Mouse (Mus musculus) adrenal gland, postnatal 4 days (tissue): ENCODE results near the gene Tmem176a. TPM values are rescaled to one million over a fixed set of nuclear protein-coding genes. Genes with fewer than 3 reads are reported as not detected.
"Not testable (repeated sequence)": the region's sequence is repeated elsewhere in the genome, so short reads cannot be mapped to it uniquely, and the experiment has no call there.

ENCODE experiments used
- DNase-seq, 2 experiments: peaks; one replicate each; pipeline ENCODE4 v3.0.0; 2021 to 2022; ENCODE audit warnings: low spot score in 2 of 2, mixed read lengths in 2 of 2
- long read RNA-seq, 2 experiments: library from polyadenylated mRNA; stranded (forward); transcript quantifications; one replicate each; pipeline ENCODE4 v2.0.0; 2021
- total RNA-seq, 2 experiments: library from RNA; stranded (reverse); gene quantifications; 2 replicates each; pipeline ENCODE4 v1.2.3; 2021

Tmem176a gene
- total RNA-seq: 100 to 1,000 TPM; 194 to 220 TPM
- long read RNA-seq, experiment 1, transcript Tmem176a-201 (7 exons, 1,540 nt): major isoform, 141 of 154 reads
- long read RNA-seq, experiment 1, partial matches to known transcripts: 6 of 154 reads
- long read RNA-seq, experiment 1, other reads (novel, unspliced or antisense): 3 of 154 reads
- long read RNA-seq, experiment 2, transcript Tmem176a-201 (7 exons, 1,540 nt): major isoform, 192 of 218 reads
- long read RNA-seq, experiment 2, transcript Tmem176a-203 (5 exons, 2,268 nt): minor isoform, 6 of 218 reads
- long read RNA-seq, experiment 2, partial matches to known transcripts: 12 of 218 reads
- long read RNA-seq, experiment 2, other reads (novel, unspliced or antisense): 4 of 218 reads

DNA sequence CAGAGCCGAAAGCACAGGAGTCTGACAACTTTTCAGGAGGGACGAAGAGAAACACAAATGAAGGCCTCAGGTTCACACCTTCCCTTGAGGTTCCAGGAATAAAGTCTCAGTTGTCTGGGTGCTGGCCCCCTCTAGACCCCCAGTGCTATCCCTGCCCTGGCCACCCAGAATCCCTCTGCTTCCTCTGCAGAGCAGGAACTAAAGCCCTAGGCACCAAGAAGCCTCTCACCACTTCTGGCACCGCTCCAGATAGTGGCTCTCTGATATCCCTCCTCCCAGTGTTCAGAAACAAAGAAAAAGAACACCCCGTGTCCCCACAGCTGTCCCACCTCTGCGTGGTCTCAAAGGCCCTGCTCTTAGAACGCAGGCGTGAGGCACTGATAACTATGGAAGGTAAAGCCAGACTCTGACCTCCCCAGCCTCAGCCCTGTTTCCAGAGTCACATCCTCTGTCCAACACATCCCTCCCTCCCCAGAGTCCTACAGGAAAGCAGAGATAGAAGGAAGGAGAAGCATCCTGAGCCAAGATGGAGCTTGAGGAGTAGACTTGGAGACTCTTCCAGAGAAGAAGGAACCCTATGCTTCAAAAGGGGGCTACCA, at the start of gene Tmem176a:
Gene Tmem176a (plus strand): TSS at position 549 of the 599 bp plus-strand sequence.
- no peak for DNase-seq

DNA sequence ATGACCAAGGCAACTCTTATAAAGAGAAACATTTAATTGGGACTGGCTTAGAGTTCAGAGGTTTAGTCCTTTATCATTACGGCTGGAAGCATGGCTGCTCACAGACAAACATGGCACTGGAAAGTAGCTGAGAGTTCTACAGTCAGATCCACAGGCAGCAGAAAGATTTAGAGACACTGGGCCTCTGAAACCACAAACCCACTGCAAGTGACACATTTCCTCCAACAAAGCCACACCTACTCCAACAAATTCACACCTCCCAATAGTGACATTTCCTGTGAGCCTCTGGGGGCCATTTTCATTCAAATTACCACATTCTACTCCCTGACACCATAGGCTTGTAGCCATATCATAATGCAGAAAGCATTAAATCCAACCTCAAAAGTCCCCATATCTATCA, 38.8 kb upstream of the Tmem176a start:
- DNase-seq: no peak

DNA sequence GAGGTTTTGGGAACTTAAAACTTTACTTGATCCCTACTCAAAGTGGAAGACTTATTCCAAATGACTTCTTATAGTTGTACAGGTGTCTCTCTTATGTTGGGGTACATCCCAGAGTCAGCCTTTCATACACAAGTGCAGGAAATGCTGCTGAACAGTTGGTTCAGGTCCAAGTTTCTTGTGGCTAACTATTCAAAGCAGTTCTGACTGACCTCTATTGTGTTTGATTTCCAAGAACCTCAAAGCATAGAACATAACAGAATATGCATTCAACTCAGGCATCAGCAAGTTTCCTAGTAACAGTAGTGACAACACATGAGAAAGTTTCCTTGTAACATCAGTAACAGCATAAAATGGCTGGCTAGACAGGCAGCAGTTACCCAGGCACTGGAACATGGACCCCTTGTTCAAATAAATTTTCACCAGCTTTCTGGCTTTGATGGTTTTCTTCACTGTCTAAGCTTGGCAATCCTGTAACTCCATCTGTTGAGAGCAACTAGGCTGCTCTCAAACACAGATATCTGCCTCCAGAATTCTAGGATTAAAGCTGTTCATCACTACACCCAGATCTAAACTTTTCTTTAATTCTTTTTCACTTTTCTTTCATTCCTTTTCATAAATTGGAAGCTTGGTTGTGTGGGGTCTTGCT, 37.2 kb upstream of the Tmem176a start:
- no peak for DNase-seq

DNA sequence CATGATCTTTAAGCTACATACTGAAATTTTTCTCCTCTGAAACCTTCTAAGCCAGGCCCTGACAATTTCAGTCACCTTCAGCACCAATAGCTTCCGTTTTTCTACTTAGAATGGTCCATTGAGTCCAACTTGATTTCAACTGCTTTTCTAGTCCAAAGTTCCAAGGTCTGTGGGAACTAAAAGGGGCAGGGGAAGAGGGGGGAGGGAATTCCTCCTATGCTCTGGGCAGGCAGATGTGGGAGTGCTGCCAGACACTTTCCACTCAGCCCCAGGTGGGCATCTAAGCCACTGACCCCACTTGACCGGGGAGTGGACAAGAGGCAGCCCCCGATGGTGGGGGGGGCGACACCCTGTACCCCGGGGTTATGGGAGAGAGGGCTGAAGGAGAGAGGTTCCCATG, 36.4 kb upstream of the Tmem176a start:
- no peak for DNase-seq

DNA sequence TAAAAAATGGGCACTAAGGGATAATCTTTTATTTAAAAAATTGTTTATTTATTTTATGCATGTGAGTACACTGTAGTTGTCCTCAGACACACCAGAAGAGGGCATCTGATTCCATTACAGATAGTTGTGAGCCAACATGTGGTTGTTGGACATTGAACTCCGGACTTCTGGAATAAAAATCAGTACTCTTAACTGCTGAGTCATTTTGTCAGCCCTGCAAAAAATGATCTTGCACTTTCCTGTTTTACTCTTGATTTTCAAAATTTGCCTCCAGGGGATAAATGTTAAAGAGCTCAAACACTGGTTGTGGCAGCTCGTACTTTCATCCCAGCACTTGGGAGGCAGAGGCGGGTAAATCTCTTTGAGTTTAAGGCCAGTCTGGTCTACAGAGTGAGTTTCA, 34.0 kb upstream of the Tmem176a start:
- DNase-seq: no peak

DNA sequence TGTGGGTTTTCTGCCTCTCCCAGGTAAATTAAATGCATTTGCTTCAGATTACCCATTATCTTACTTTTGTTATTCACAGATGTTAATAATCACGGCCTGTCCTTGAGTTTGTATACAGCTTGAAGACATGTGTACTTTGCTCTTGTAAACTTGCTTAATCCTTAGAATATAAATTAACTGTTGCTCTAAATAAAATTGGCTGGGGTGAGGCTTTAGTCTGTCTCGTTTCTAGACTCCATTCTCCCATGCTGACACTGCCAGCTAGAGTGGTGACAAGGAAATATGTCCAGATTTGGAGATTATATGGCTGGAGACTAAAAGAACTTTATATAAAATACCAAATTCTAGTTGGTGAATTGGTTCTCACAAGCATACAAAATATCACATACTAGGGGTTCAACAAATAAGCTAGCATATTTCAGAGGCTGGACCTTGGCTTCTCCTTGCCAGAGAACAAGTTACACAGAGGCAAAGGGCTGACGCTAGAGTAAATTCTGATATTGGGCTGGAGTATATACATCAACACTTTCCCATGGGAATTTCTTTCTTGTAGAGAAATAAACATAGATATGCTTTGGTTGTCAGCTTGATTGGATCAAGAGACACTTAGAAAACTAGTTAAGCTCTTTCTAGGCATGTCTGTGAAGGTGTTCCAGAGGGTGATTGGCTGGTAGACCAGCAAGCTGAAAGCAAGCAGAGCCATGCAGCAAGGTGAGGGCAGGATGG, 31.1 kb upstream of the Tmem176a start:
- no peak for DNase-seq

DNA sequence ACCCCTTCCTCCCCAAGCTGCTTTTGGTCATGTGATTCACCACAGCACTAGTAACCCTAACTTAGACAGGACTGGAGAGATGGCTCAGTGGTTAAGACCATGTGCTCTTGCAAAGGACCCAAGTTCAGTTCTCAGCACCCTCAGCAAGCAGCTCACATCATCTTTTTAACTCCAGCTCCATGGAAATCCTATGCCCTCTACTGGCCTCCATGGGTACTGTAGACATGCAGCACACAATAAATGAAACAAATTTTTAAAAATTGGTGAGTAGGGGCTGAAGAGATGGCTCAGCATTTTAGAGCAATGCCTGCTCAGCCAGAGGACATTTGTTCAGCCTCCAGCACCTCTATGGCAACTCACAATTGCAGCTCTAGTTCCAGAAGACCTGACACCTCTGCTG, 25.7 kb upstream of the Tmem176a start:
- no peak for DNase-seq

DNA sequence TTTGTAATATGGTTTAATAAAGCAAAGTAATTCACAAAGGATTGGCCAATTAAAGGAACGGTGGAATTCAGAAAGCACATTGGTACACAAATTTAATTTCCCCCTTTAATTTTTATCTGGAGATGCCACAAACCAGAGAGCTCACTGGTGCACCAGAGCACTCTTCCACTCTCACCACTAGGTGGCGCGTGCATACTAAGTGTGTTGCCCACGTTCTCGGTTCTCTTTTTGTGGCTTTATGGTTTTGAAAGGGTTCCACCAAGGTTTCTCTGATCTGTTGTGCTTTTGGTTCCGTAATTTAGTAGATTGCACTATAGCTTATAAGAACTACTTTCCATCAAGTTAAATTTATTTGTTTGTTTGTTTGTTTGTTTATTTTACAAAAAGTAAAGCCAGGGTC, 22.9 kb upstream of the Tmem176a start:
- DNase-seq: peak in 1 of 2 experiments; percentile 57

DNA sequence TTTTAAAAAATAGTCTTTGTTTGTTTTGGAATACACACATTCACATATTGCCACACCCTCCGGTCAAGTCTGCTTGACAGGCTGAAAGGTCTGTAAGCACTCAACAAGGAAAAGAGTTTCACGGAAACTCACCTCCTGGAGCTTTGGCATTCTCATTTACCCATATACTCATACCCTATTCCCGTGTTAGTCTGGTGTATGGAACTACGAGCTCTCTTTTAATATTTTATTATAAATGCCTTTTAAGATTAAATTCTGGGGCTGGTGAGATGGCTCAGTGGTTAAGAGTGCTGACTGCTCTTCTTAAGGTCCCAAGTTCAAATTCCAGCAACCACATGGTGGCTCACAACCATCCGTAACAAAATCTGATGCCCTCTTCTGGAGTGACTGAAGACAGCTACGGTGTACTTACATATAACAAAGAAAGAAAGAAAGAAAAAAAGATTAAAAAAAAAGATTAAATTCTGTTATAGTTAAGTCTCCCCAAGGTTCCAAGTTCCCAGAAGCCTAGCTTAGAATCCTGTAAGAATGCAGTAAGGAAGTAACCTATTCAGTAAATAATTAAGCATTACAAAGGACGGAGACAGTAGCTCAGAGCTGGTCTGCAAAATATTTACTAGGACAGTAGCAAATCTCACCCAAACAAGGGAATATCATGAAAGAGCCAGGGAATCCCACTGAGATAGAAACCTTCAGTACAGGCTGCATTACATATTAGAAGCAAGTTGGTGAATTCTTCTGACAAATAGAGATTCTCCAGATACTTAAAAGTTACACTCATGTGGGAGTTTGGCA, 18.5 kb upstream of the Tmem176a start:
- DNase-seq: not testable (repeated sequence)

DNA sequence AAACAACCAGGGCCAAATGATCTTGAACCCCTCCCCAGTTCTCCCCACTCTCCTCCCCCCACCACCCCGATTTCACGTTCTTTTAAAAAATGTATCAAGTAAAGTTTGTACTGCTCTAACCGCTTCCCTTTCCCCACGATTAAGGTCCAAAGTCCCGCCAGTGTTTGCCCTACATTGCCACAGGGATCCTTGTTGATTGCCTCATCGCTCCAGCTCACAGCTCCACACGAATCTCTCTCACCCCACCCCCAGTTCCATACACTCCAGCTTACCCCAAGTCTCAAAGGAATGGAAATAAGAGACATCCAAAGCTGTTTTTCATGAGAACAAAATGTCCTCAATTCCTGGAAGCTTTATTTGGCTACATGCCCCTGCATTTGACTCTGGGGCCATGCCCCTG, 15.7 kb upstream of the Tmem176a start:
- no peak for DNase-seq

DNA sequence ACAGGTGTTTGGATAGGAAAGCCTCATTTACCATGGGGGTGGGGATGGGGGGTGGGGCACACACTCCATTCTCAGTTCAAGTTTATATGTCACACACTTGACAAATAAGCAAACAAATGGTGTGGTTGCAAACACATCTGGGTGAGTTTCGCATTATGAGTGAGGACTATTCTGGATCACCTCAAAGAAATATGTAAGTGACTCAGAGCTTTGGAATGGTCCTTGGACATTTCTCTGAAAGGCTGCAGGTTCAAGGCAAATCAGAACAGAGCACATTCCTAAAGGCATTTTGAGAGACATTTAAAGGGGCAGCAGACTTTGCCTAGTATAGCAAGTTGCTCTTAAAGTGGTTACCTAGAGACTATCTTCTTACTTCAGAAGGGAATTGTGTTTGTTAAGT, 11.7 kb upstream of the Tmem176a start:
- no peak for DNase-seq

DNA sequence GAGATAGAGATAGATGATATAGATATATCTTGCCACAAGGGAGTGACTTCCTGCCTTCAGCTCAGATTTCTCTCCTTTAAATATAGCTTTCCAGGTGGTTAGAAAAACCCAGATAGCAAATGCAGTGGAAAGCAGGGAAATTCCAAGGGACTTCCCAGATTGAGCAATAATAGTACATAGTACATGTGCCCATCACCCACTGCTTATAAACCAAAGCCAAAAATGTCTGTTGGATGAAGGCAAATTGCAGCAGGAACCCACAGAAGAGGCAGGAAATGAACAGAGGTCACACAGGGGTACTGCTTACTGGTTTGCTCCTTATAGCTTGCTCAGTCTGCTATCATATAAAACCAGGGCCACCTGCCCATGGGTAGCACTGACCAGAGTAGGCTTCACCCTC, 11.1 kb upstream of the Tmem176a start:
- DNase-seq: no peak

DNA sequence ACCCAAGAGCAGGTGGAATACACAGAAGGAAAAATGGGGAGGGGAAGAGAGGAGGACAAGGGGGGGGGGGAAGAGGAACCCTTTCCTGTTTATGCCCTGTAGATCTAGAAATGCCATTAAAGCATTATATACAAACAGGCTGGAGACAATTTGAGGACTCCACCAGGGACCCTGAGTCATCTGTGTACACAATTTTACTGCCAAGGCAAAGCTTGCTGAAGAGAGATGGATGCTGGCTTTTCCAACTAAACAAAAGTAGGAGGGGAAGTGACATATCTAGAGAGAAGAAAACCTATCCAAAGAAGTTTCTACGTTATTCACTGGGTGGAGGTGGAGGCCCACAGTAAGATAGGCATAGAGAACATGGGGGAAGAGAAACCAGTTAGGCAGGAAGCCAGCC, 10.5 kb upstream of the Tmem176a start:
- DNase-seq: no peak

DNA sequence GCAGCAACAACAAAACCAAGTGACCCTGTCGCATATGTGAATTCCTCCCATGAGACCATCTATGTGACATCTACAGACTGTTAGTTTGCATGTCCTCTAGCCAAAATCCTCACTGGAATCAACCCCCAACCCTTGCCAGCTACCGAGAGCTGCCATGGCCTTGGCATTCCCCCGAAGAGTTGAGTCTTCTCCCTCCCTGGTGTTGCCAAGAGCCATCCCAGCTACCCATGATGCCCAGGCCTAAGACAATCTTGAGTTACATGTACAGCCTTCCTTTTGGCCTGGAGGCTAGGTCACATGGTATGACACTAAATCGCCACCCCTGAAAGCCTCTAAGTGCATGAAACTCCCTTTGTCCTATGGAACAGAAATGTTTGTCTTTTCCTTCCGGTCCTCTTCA, 9.6 kb upstream of the Tmem176a start:
- no peak for DNase-seq

DNA sequence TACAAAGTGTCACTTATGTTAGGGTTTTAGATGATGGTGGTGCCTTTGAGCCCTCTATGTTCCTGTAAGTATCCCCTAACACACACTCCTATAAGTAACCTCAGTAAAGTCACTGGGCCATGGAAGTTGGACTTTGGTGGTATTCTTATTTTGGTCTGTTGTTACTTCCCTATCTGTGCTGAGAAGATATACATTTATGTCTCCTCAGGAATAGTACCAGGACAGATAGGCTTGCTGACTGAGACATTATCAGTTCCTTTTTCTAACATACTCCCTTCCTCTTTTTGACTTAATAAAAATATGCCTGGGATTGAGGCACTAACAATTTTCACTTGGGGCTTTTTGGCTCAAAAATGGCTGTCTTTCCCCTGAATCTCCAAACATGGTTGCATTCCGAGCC, 8.3 kb upstream of the Tmem176a start:
- no peak for DNase-seq

DNA sequence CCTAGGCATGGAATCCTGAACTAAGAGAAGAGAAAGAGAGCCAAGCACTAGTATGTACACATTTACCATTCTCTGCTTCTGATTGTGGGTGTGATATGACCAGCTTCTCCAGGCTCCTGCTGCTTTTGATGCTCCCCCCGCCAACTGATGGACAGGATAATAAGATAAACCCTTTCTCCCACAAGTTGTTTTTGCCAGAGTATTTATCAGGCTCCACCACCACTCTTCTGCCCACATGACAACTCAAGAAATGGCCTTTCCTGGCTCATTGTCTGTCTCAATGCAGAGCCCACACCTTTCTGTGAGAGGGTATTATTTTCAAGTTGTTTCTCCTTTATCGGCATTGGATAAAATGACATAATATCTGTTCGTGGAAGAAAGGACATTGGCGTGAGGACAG, 7.2 kb upstream of the Tmem176a start:
- DNase-seq: no peak

DNA sequence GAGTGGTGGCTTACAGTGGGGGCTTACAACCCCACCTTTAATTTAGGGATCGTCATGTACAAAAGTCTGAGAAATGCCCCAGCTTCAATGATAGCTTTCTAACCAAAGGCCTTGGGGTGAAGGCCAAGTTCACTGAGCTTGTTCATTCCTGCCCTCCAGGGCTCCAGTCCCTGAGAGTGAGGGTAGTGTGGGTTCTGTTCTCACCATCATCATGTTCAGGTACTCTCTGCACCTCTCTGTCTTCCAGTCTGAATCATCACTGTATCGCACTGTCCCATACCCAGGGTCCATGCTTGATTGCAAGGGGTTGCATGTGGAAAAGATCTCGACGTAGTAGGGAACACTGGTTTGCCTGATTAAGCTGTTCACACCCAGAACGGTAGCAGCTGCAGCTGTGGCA, 5.5 kb upstream of the Tmem176a start:
- DNase-seq: no peak

DNA sequence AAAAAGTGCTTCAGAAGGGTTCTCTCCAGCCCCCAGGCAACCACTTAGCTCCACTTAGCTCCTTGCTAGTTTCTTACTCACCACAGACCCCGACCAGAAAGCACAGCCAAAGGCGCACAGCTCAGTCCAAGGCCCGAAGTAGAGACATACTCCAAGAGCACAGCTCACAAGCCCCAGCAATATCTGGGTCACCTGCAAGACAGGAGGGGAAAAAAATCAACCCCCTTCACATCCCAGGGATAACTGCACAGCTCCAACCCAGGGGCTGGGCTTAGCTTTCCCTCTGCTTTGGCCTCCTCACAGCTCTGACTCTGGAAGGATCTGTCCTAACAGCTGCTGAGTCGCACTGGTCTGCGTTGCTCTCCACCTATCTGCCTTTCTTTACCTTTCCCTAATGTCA, 4.6 kb upstream of the Tmem176a start:
- no peak for DNase-seq

DNA sequence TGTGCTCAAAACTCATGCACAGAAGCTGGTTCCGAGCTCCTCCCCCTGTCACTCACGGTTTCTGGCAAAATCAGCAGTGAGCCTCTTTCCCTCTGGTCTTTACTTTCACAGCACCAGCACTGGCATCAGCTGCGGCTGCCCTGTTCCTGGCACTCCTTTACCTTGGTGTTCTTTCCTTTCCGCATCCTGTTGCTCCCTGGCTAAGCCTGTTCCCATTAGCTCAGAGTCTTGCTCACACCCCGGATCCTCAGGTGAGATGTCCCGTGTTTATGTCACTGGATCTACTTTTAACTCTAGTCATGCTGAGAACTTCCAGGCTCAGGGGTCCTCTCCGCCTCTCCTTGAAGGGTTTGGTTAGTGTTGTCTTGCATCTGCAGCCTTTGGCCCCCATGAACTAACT, 3.2 kb upstream of the Tmem176a start:
- DNase-seq: no peak

DNA sequence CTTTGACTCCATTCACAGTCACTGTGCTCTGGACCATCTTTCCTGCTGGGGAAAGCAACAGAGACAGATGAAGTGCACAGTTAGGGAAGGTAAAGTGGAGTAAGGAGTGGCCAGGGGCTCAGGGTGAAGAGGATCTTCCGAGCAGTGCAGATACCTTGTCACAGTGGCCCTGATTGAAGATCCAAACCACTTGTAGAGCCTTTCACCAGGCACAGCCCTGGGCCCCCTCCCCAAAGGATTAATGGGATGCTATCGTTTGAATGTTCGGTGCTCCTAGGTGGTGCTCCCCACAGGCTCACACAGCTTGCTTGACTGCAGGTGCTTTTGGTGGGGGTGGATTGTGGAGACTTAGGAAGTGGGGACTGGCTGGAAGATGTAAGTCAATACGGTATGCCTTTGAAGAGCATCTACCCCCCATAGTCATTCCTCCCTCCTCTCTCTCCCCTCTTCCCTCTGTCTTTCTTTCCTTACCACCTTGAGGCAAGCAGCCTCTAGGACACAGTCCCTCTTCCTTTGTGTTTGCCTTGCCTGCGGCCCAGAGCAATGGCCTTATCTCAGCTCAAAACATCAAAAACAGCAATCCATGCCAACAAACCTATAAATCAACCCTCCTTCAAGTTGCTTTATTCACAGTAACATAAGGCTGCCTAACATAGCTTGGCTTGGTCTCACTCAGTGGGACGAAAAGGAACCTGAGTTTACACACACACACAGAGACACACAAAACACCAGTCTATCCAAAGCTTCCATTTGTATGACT, 2.2 kb upstream of the Tmem176a start:
- no peak for DNase-seq
